Mouse (Mus musculus) urinary bladder, postnatal 14 days (tissue): ENCODE measurements at regions not wholly inside any gene's neighbourhood (a gene's known extent, or its start where the extent isn't known, plus 50 kb on each side); places are given as distances from the start of the nearest gene placed in this dataset.
A peak's percentile ranks its signal among the peaks of the same experiment; 100 is the strongest.

Experiments
- DNase-seq: peaks from one replicate; pipeline ENCODE4 v3.0.0; 2021; ENCODE audit warnings: low spot score

GRCm38 (mm10) chr3:61064720-61065119 lies 62.1 kb downstream of the P2ry1 start:
- no peak for DNase-seq

GRCm38 (mm10) chr3:61067067-61067466 lies 64.5 kb downstream of the P2ry1 start:
- no peak for DNase-seq

DNA sequence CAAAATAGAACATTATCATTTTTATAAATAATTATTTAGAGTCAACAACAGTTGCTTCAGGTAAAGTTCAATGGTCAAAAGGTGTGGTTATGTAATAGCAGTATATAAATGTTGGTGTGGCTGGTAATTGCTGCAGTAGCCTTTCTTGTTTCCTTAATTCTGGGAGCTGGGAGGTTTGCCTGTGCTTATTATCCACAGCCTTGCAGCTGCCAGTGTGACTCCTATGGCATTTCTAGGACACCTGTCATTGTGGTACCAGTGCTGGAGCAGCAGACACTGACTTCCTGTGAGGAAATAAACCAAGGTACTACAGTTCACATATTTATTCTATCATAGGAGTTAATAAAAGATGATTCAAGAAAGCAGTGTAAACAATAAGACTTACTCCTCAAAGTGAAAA lies 65.6 kb downstream of the P2ry1 start:
- no peak for DNase-seq

DNA sequence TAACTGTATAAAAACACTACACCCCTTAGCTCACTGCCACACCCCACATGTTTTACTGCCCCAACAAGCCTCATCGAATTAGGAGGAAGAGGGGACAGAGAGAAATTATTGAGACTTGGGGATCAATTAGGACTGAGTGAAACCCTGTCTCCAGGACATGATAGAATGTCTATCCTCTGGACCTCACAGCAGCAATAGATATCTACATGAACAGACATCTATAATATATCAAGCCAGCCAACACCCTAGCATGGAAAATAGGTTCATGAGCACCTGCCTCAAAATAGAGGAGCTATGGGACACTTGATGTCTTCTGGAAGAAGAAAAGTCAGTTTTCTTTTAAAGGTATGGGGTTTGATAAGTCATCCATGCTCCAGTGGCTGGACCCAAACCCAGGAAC lies 68.4 kb downstream of the P2ry1 start:
- DNase-seq = no peak

GRCm38 (mm10) chr3:61072330-61072729 lies 69.7 kb downstream of the P2ry1 start:
- no peak for DNase-seq

DNA sequence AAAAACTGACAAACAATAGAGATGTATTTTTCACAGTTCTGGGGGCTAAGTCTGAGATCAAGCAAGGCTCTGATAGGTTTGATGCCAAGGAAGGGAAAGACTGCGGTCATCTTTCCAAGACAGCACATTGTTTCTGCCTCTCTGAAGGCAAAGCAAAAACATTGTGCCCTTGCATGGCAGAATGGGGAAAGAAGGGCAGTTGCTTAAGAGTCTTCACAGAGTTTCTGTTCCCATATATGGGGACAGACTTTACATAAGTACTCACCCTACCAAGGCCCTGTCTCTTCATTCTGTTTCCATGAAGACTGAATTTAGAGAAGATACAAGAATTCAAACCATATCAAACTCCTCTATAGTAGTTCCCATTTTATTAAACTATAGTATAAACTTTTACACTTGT lies 70.5 kb downstream of the P2ry1 start:
- DNase-seq = no peak

DNA sequence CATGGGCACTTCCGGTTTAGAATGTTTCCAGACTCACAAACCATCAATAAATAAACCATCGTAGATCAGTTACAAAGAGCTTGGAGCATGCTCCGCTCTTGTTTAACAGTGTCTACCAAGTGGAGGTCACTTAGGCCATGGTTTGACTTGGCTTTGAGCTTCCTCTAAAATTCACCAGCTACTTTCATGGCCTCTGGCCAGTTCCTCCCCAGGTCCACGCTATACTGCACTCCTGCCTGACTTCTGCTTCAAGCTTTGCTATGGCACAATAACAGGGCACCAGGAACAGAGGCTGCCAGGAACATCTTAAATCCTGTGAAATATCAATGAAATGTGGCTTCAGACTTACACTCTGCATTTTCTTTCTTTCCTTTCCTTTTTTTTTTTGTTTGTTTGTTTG lies 71.2 kb downstream of the P2ry1 start:
- DNase-seq = no peak

GRCm38 (mm10) chr3:61075839-61076238 lies 73.2 kb downstream of the P2ry1 start:
- DNase-seq = no peak

DNA sequence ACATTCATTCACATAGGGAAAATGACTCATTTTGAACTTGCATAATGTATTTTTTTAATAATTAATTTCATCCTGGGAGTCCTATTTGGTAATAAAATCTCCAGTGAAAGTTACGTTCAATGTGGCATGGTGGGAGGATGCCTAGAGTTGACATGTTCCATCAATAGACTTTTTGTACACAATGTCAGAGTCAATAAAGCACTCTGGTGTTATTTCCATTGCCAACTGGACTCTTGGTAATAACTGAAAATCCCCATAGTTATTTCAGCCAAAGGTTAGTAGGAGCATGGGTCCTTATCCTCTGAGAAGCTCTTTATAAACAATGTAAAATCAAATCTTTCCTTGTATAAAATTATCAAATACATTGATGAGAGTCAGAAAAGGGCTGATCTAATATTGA lies 87.3 kb downstream of the P2ry1 start:
- no peak for DNase-seq

GRCm38 (mm10) chr3:61092031-61092430 lies 89.4 kb downstream of the P2ry1 start:
- no peak for DNase-seq

GRCm38 (mm10) chr3:61116364-61116763 lies 113.8 kb downstream of the P2ry1 start:
- no peak for DNase-seq

DNA sequence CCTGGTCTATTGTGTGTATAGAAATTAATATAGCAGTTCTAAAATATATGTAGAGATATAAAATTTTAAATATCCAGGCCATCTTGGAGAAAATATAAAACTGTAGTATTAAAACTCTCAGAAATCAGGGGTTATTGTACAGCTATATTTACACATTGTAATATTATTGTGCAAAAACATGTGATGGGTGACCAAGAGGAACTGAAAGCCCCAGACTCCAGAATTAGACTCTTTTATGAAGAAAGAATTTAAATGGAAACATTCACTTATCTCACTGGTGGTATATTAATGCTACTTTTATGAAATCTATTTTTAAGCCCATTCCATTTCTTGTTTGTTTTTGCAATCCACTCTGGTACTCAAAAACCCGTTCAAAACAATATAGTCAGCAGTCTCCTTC lies 130.5 kb downstream of the P2ry1 start:
- DNase-seq = no peak

GRCm38 (mm10) chr3:61154087-61154486 lies 151.5 kb downstream of the P2ry1 start:
- no peak for DNase-seq

DNA sequence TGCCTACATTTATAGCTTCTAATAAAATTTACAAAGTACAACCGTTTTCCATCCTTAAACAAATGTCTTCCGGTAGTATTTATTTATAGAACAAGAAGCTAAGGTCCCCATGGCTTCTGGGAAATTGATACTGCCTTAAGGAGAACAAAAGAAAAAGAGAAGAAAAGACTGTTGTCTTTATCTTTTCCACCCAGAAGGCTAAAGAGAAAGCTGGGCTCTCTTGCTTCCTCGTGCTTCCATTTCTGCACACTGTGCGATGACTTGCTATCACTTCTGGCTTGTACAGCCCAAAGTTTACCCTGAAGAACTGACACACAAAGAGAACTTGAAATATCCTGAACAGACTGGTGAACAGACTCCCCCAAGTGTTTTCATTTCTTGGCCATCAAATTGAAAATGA lies 157.2 kb downstream of the P2ry1 start:
- no peak for DNase-seq

- no peak for DNase-seq
Measured at GRCm38 (mm10) chr3:61161384-61161783, 158.8 kb downstream of the P2ry1 start.

DNA sequence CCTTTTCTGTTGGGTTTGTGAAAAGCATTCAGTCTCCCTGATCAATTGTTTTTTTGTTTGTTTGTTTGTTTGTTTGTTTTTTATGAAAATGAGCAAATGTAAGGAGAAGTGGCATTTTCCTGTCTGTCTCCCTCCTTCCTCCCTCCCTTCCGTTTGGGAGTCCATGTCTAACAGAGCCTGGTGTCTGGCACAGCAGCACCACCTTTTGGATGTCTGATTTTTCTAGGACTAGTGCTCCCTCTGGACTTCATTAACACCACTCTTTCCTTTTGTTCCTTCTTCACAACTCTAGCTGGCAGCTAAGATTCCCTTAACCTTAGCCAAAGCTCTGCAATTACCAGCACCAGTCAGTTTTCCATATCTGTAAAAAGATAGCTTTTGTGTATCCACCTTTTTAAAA lies 175.6 kb upstream of the Rap2b start:
- peak; percentile 15 for DNase-seq

DNA sequence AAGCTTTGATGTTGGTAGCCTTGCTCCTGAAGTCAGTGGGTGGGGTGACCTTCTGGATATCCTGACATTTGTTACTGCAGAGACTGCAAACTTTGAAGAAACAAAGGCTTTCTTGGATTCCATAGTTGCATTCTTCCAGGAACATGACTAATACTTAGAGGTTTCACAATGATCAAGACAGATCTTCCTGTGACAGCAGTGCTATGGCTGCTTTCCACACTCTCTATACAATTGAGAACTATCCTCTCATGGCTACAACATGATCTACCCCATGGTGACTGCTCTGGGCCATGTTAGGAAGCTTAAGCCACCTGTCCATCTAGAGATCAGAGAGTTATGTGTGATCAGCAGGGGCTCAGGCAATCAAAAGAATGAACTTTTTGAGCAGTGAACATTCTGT lies 172.8 kb upstream of the Rap2b start:
- no peak for DNase-seq

GRCm38 (mm10) chr3:61216562-61216961 lies 144.9 kb upstream of the Rap2b start:
- no peak for DNase-seq

GRCm38 (mm10) chr3:61224505-61224904 lies 136.9 kb upstream of the Rap2b start:
- DNase-seq = no peak

GRCm38 (mm10) chr3:61225054-61225453 lies 136.4 kb upstream of the Rap2b start:
- no peak for DNase-seq

GRCm38 (mm10) chr3:61241380-61241779 lies 120.1 kb upstream of the Rap2b start:
- no peak for DNase-seq

DNA sequence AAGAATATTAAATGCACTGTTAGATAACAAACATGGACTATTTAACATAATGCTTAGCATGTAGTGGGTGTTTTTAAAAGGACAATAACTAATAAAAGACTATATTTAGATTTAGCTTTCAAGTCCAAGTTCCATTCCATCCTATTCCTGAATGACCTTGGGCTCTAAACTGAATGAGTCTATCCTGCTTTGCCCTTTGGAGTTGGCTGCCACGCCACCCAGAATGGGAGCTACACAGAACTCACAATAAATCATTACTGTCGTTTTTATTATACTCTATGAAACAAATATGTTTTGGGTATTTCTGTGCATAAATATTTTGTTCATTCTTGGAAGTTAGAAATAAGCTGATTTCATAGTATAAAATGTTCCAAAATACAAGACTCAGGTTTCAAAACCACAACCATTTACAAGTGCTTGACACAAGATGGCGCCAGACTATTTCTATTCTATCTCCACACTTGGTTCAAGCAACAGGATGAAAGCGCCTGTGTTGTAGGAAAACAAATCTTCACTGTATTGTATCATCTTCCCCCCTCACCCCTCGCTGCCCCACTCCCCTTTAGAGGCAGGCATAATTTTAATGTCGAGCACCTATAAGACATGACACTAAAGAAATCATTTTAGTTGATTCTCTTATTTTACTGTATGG lies 117.4 kb upstream of the Rap2b start:
- DNase-seq = peak; percentile 30

- no peak for DNase-seq
Measured at GRCm38 (mm10) chr3:61246429-61246828, 115.0 kb upstream of the Rap2b start.

- peak; percentile 6 for DNase-seq
Measured at GRCm38 (mm10) chr3:61247344-61247743, 114.1 kb upstream of the Rap2b start.

GRCm38 (mm10) chr3:61255232-61255631 lies 106.2 kb upstream of the Rap2b start:
- DNase-seq = no peak
